Mouse (Mus musculus) regulatory T cell (primary cell): ENCODE measurements at regions not wholly inside any gene's neighbourhood (a gene's known extent, or its start where the extent isn't known, plus 50 kb on each side); places are given as distances from the start of the nearest gene placed in this dataset.

Experiments used
- in situ Hi-C: fragments of 300-600 bp; cut with MboI, MseI; formaldehyde crosslinking; loops from one replicate; pipeline ENCODE4 v1.15.1; 2025; ENCODE audit warnings: high pct_unique_total_duplicates

- in situ Hi-C loops = loop anchor here (5.0 kb wide), 1 partner anchor 76 kb away; no protein-coding TSS in a partner anchor
These were observed 457.1 kb downstream of the Tmem38b start for GRCm38 (mm10) chr4:54282934-54283333.

- in situ Hi-C loops = no loop called here
These were observed 488.0 kb downstream of the Tmem38b start for GRCm38 (mm10) chr4:54313804-54314203.

- in situ Hi-C loops = no loop called here
These were observed 499.0 kb downstream of the Tmem38b start for GRCm38 (mm10) chr4:54324851-54325250.

- in situ Hi-C loops = no loop called here
These were observed 502.4 kb downstream of the Tmem38b start for GRCm38 (mm10) chr4:54328273-54328672.

GRCm38 (mm10) chr4:54328711-54329427 lies 503.0 kb downstream of the Tmem38b start:
- in situ Hi-C loops = no loop called here

- in situ Hi-C loops = no loop called here
These were observed 504.8 kb downstream of the Tmem38b start for GRCm38 (mm10) chr4:54330686-54331085.

- in situ Hi-C loops = no loop called here
These were observed 505.9 kb downstream of the Tmem38b start for GRCm38 (mm10) chr4:54331588-54332211.

GRCm38 (mm10) chr4:54332261-54332660 lies 506.4 kb downstream of the Tmem38b start:
- in situ Hi-C loops = no loop called here

GRCm38 (mm10) chr4:54338556-54338955 lies 512.7 kb downstream of the Tmem38b start:
- in situ Hi-C loops = no loop called here

- in situ Hi-C loops = no loop called here
These were observed 514.3 kb downstream of the Tmem38b start for GRCm38 (mm10) chr4:54340106-54340505.

GRCm38 (mm10) chr4:54353657-54354390 lies 528.0 kb downstream of the Tmem38b start:
- in situ Hi-C loops = no loop called here

- in situ Hi-C loops = no loop called here
These were observed 528.5 kb downstream of the Tmem38b start for GRCm38 (mm10) chr4:54354391-54354726.

- in situ Hi-C loops = no loop called here
These were observed 529.7 kb downstream of the Tmem38b start for GRCm38 (mm10) chr4:54355381-54356040.

GRCm38 (mm10) chr4:54356041-54356427 lies 530.2 kb downstream of the Tmem38b start:
- in situ Hi-C loops = no loop called here

GRCm38 (mm10) chr4:54370909-54371308 lies 545.1 kb downstream of the Tmem38b start:
- in situ Hi-C loops = no loop called here

- in situ Hi-C loops = no loop called here
These were observed 545.6 kb downstream of the Tmem38b start for GRCm38 (mm10) chr4:54371418-54371957.

- in situ Hi-C loops = no loop called here
These were observed 547.8 kb downstream of the Tmem38b start for GRCm38 (mm10) chr4:54373606-54374005.

GRCm38 (mm10) chr4:54374457-54374856 lies 548.6 kb downstream of the Tmem38b start:
- in situ Hi-C loops = no loop called here

GRCm38 (mm10) chr4:54387460-54387859 lies 557.4 kb upstream of the Zfp462 start:
- in situ Hi-C loops = loop anchor here (25.0 kb wide), 1 partner anchor 1025 kb away; no protein-coding TSS in a partner anchor

GRCm38 (mm10) chr4:54391536-54392208 lies 553.2 kb upstream of the Zfp462 start:
- in situ Hi-C loops = loop anchor here (25.0 kb wide), 1 partner anchor 1021 kb away; no protein-coding TSS in a partner anchor

GRCm38 (mm10) chr4:54406151-54406550 lies 538.7 kb upstream of the Zfp462 start:
- in situ Hi-C loops = no loop called here
